Mouse (Mus musculus) common myeloid progenitor, adult 5-6 weeks (primary cell): Measurements from ENCODE around the gene Atp6v1a. TPM values are rescaled to one million over a fixed set of nuclear protein-coding genes. Genes with fewer than 3 reads are reported as not detected.
A peak's percentile ranks its signal among the peaks of the same experiment; 100 is the strongest.

Experiments
- ATAC-seq: replicated peaks from 2 replicates; pipeline ENCODE4 v1.8.0; 2016; ENCODE audit warnings: low read depth, mild to moderate bottlenecking, moderate TSS enrichment, inconsistent platforms; ENCODE audit not compliant: poor library complexity, severe bottlenecking
- total RNA-seq: library from RNA; stranded (forward); fragments of 200-1000, 187-1606 nt; gene quantifications from 2 replicates; pipeline ENCODE4 v1.2.3, GENCODE M21; 2017

Atp6v1a gene
- total RNA-seq, 1 experiment from 2014 or later: 62.3 TPM

DNA sequence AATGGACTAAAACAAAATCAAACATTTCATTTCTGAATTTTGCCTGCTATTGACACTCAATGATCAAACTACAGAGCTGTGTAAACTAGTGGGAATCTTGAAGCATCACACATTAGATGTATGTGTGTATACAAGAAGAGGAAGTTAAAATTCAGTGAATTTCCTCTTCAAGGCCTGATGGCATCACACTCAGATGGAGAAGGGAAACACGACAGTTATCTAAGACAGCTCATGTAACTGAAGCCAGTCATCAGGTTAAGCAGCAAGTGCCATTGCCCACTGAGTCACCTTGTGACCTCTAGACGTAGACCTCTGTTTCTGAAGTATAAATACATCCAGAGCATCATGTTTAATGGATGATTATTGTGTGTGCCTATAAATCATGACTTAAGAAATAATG lies 51.9 kb downstream of the Atp6v1a start:
- ATAC-seq: 0 out of 2 replicates have a peak, but pooled peaks have one; percentile 29

DNA sequence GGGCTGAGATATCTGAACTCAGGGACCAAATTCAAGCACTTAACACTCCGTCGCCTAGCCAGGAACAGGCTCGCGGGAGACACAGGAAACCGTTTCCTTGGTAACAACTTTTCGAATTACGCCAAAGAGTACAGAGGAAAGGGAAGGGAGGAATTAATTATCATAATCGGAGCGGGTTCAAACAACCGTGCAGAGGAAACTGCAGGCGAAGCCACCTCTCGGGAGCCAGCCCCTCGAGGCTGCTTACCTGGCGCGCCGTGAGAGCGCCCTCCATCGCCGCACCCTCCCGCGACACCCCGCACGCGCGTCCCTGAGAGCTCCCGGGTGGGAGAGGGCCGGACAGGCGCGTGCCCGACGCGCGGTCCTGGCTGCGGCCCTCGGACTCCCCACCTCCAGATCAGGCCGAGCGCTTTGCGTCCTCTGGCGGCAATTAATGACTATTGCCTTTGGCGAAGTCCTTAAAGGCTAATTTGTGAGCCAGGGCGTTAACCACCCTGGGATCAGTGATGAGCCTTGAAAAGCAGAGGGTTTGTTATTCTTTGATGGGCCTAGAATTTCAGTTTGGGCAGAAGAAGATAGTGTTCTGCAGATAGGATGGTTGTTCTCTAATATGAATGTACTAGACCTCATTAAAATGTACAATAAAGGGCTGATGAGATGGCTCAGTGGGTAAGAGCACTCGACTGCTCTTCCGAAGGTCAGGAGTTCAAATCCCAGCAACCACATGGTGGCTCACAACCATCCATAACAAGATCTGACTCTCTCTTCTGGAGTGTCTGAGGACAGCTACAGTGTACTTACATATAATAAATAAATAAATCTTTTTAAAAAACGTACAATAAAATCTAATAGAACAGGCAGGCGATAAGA lies 76.2 kb downstream of the Atp6v1a start, which contains the start of gene Gramd1c:
Gene Gramd1c (minus strand): TSS at position 321 of the 870 bp plus-strand sequence.
- peak; percentile 84 for ATAC-seq

DNA sequence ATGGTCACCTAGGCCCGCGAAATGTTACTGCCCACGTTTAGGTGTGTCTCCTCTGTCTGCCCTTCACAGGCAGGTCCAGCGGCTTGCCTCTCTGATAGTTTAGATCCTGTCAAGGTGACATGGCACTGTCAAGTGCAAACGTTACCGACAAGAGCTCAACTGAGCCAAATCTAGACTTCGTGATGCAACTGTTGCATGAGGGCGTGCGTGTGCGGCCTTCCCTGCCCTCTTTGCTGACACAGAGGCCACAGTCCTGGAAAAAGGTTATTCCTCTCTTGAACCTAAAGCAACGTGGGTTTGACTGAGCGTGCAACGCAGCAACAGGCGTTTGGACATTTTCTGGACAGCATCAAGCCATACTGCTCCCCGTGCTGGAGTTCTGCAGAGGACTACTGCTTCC lies 78.2 kb downstream of the Atp6v1a start:
- ATAC-seq: no peak

DNA sequence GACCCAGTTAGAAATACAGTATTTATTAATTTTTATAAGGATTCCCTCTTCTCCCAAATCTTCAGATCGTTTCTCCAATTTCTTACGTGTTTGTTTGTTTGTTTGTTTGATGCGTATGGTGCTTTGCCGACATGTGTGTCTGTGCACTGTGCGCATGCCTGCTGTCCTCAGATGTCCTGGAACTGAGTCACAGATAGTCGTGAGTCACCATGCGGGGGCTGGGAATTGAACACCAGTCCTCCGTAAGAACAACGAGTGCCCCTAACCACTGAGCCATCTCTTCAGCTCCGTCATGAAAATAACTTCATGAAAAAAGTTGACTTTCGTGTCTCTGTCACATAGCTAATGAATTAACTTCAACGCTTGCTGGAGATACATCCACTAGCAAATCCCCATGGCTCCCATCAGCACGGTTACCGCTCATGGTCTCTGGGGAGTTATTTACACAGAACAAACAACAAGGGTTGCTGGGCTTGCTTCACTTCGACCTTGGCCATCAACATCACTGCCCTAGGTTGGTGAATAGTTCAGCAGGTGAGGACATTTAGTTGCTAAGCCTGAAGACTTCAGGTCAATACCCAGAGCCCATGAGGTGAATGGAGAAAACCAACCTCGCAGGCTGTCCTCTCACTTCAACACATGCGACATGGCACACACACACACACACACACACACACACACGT lies 78.8 kb downstream of the Atp6v1a start:
- ATAC-seq: no peak

DNA sequence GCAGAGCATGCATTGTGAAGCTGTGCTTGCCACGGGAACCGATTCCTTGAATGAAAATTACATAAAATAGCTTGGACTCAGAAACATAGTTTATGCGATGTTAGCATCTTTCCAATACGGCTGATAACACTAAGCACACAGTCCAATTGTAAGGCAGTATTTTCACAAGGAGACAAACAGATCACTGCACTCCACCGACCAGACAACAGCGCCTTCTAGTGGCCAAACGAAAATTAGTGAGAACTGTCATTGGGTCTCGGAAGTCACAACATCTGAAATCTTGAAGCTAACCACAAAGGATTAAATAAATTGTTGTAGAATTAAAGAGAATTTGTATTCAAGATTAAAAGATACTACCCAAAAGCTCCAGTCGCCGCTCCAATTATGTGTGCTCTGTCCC lies 80.8 kb downstream of the Atp6v1a start:
- ATAC-seq: peak; percentile 71

DNA sequence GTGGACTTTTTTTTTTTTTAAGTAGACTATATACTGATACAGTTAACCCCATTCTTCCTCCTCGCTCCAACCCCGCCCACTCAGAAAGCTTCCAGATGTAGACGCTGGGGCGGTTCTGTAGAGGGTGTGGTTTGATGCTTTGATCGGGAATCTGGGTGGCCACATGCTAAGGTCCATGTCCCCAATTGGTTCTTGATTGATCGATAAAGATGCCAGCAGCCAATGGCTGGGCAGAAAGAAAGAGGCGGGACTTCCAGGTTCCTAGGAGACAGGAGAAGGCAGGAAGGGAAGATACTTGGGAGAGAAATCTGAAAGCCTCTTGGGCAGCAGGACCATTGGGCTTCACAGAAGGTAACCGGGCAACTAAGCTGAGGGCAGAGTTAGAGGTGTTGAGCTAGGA lies 83.7 kb downstream of the Atp6v1a start:
- no peak for ATAC-seq

DNA sequence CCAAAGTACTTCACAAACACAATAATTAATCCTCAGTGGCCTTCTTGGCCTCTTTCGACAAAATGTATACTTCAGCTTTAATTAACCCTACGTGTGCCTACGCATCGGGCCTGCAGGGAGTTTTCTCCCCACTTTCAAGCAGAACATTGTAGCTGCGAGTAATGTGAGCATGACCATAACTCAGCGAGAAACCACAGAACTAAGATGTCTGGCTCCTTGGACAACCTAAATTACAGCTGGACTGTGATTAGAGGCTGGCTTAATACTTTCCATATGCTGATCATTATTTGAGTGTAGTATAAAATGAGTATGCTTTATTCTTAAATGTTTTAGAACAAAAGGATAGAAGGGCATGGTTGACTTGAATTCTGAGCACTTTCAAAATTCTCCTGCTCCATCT lies 86.2 kb downstream of the Atp6v1a start:
- no peak for ATAC-seq

DNA sequence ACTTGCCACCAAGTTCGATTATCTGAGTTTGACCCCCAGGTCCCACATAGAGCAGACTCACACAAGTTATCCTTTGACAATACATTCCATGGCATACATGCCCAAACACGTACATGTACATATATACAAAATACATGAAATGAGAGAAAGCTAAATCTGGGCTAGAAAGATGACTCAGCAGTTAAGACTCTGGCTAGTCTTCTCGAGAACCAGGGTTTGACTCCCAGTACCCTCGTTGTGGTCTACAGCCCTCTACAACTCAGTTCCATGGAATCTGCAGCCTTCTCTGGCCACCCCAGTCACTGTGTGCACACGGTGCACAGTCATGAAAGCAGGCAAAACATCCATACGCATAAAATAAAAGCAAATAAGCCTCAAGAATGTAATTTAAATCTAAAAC lies 87.1 kb downstream of the Atp6v1a start:
- ATAC-seq: no peak

DNA sequence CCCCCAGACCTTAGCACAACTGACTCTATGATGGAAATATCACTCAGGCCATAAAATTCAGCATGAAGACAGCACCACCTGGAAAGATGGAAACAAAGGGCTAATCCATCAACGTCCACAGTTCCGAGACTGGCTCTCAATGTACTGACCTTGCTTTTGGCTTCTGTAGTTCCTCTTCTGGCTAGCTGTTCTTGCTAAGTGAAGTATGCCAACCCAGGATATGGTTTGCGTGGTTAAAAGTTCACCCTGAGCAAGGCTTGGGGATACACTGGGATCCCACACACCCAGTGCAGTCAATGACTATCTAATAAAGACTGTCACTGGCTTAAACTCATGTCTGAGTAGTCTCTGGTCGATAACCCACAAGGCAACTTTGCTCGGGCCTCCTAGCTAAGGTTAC lies 89.4 kb downstream of the Atp6v1a start:
- ATAC-seq: peak; percentile 65

DNA sequence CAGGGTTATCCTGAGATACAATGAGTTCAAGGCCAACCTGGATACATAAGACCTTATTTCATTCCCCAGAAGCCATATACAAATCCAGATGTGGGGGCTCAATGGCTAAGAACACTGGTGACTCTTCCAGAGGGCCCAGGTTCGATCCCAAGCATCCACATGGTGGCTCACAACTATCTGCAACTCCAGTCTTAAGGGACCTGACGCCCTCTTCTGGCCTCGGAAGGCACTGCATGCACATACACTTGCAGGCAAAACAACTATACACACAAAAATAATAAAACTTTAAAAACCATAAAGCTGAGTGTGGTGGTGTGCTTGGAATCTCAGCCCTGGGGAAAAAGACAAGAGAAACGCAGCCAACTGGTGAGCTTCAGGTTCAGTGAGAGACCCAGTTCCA lies 100.4 kb downstream of the Atp6v1a start:
- no peak for ATAC-seq

Other genes starting within 250 kb of the Atp6v1a start
- gene Ccdc191, start 249.9 kb downstream of the Atp6v1a start, total RNA-seq: 18.5 and 29.6 TPM in 2 replicates
- 47.0 and 61.5 TPM in 2 replicates for gene Qtrt2, start 212.9 kb downstream of the Atp6v1a start, total RNA-seq
- gene Zdhhc23, start 159.9 kb downstream of the Atp6v1a start, total RNA-seq: 1.3 and 2.1 TPM in 2 replicates
- 5.1 and 7.1 TPM in 2 replicates for gene Gramd1c, start 76.4 kb downstream of the Atp6v1a start, total RNA-seq
- 144 and 169 TPM in 2 replicates for gene Naa50, start 125 bp upstream of the Atp6v1a start, total RNA-seq
- gene Usf3, start 33.5 kb upstream of the Atp6v1a start, total RNA-seq: 14.4 and 18.0 TPM in 2 replicates
- gene Sidt1, start 193.5 kb upstream of the Atp6v1a start, total RNA-seq: not detected in 2 replicates
- gene Spice1, start 207.4 kb upstream of the Atp6v1a start, total RNA-seq: 28.3 and 45.9 TPM in 2 replicates